Mouse (Mus musculus) stomach, postnatal 0 days (tissue): ENCODE results near the gene Brms1. TPM values are rescaled to one million over a fixed set of nuclear protein-coding genes. Genes with fewer than 3 reads are reported as not detected.
A peak's percentile ranks its signal among the peaks of the same experiment; 100 is the strongest.

ENCODE experiments used
- ATAC-seq: fragments of 200-750 bp; cut with Nextera tagmentation; 2 replicates; pipeline ENCODE4 v1.8.0; 2017; ENCODE audit not compliant: low FRiP score, low TSS enrichment
- DNase-seq: peaks from one replicate; pipeline ENCODE4 v3.0.0-alpha.2; 2016; ENCODE audit warnings: low spot score
- H3K27ac ChIP-seq: fragments of 300-500 bp; sonication (generic); replicated peaks from 2 replicates; pipeline ENCODE4 v1.5.1; 2014; ENCODE audit warnings: mild to moderate bottlenecking, control low read depth
- H3K27me3 ChIP-seq: fragments of 300-500 bp; sonication (generic); 2 replicates; pipeline ENCODE4 v1.6.1; 2014; ENCODE audit warnings: low read length; ENCODE audit not compliant: control insufficient read depth, insufficient read depth
- H3K36me3 ChIP-seq: fragments of 300-500 bp; sonication (generic); 2 replicates; pipeline ENCODE4 v1.6.1; 2014; ENCODE audit warnings: low read length, mixed read lengths; ENCODE audit not compliant: control insufficient read depth, insufficient read depth
- H3K4me1 ChIP-seq: fragments of 300-500 bp; sonication (generic); replicated peaks from 2 replicates; pipeline ENCODE4 v1.6.1; 2014; ENCODE audit warnings: antibody characterized with exemption; ENCODE audit not compliant: control insufficient read depth, insufficient read depth
- H3K4me2 ChIP-seq: fragments of 300-500 bp; sonication (generic); replicated peaks from 2 replicates; pipeline ENCODE4 v1.6.1; 2014; ENCODE audit warnings: low read depth, mild to moderate bottlenecking, control low read depth, moderate library complexity
- H3K4me3 ChIP-seq: fragments of 300-500 bp; sonication (generic); 2 replicates; pipeline ENCODE4 v1.5.1; 2014; ENCODE audit warnings: low read depth, low read length, control low read depth
- H3K9ac ChIP-seq: fragments of 300-500 bp; sonication (generic); 2 replicates; pipeline ENCODE4 v1.6.1; 2014; ENCODE audit warnings: mild to moderate bottlenecking, low read length, control low read depth, mixed read lengths
- H3K9me3 ChIP-seq: fragments of 300-500 bp; sonication (generic); 2 replicates; pipeline ENCODE4 v1.6.1; 2016; ENCODE audit warnings: low read length; ENCODE audit not compliant: control insufficient read depth
- CTCF ChIP-seq: IDR thresholded peaks from 2 replicates; pipeline ENCODE4 v1.5.1; 2016; ENCODE audit warnings: antibody characterized with exemption, low read depth, mild to moderate bottlenecking, moderate library complexity
- EP300 ChIP-seq: optimal IDR thresholded peaks from 2 replicates; pipeline ENCODE3; 2016; ENCODE audit warnings: antibody characterized with exemption
- WGBS: fragments of 180-500 bp; shearing (Covaris S2); extraction: QIAGEN DNeasy Blood & Tissue Kit; methylation state at CpG from one replicate; pipeline ENCODE4 v1.1.7; 2014; 5-methylcytosine and 5-hydroxymethylcytosine counted together
- polyA plus RNA-seq: library from polyadenylated mRNA; unstranded; fragments of >200 nt; fragmentation: Nextera tagmentation; extraction: Ambion mirVana; gene quantifications from 2 replicates; pipeline ENCODE4 v1.2.1, GENCODE M21; 2015

Brms1 gene
- polyA plus RNA-seq, 1 experiment from 2014 or later: 42.3 TPM

- no peaks in the 10 kb centered on the region for H3K9me3 ChIP-seq
- 0 out of 2 replicates have a peak overlapping the region, but pooled peaks have one; percentile 58 for H3K27ac ChIP-seq
- ATAC-seq (peak; percentile 22; the same call in 1 of the 2 replicates), DNase-seq (no peak)
- peak overlapping the region; percentile 89 for H3K9ac ChIP-seq
- peak overlapping the region; percentile 73 for H3K4me3 ChIP-seq
- peak overlapping the region; percentile 96 for H3K4me2 ChIP-seq
- 12% methylated on average over 41 of the region's 41 CpGs for WGBS
- TF ChIP-seq EP300 (no peak), CTCF (no peak)
- no peaks in the 10 kb centered on the region for H3K27me3 ChIP-seq
- peaks cover 6% of the 10 kb centered on the region for H3K4me1 ChIP-seq
- no peaks in the 10 kb centered on the region for H3K36me3 ChIP-seq
These were observed 1.6 kb upstream of the Brms1 start for GRCm38 (mm10) chr19:5039301-5040114.

GRCm38 (mm10) chr19:5041588-5041987 lies 434 bp downstream of the Brms1 start:
- WGBS: under 1% methylated on average over 16 of the region's 16 CpGs
- TF ChIP-seq EP300: no peak
- TF ChIP-seq CTCF: no peak
- Histone ChIP-seq H3K4me1 (peaks cover 6% of the 10 kb centered on the region), H3K27ac (peak overlapping the region; percentile 91), H3K9me3 (no peaks in the 10 kb centered on the region), H3K9ac (peak overlapping the region; percentile 85), H3K4me2 (peak overlapping the region; percentile 96), H3K27me3 (no peaks in the 10 kb centered on the region), H3K4me3 (peak overlapping the region; percentile 79), H3K36me3 (no peaks in the 10 kb centered on the region; the same call in 1 of the 2 replicates)
- ATAC-seq (no peak), DNase-seq (no peak)

- TF ChIP-seq CTCF: no peak
- no peak for TF ChIP-seq EP300
- Histone ChIP-seq H3K4me3 (no peak overlapping the region), H3K27ac (no peak overlapping the region), H3K36me3 (peaks cover 6% of the 10 kb centered on the region), H3K27me3 (no peaks in the 10 kb centered on the region), H3K9me3 (no peaks in the 10 kb centered on the region), H3K4me2 (no peak overlapping the region), H3K9ac (no peak overlapping the region), H3K4me1 (peaks cover under 1% of the 10 kb centered on the region; the same call in 1 of the 2 replicates)
- no peak for ATAC-seq
- no peak for DNase-seq
- WGBS: 73% methylated on average over 4 of the region's 4 CpGs
These were observed 4.4 kb downstream of the Brms1 start for GRCm38 (mm10) chr19:5045531-5045930.

GRCm38 (mm10) chr19:5048138-5049056 lies 7.2 kb downstream of the Brms1 start:
- no peak overlapping the region for H3K27ac ChIP-seq
- no peaks in the 10 kb centered on the region for H3K9me3 ChIP-seq
- H3K27me3 ChIP-seq: no peaks in the 10 kb centered on the region
- H3K4me3 ChIP-seq: no peak overlapping the region
- H3K9ac ChIP-seq: no peak overlapping the region
- peaks cover 6% of the 10 kb centered on the region for H3K36me3 ChIP-seq
- H3K4me2 ChIP-seq: no peak overlapping the region
- WGBS: 76% methylated on average over 14 of the region's 14 CpGs
- no peaks in the 10 kb centered on the region; the same call in 1 of the 2 replicates for H3K4me1 ChIP-seq
- no peak for TF ChIP-seq EP300
- TF ChIP-seq CTCF: peak; percentile 23; the same call in 1 of the 2 replicates
- DNase-seq: no peak
- no peak for ATAC-seq

GRCm38 (mm10) chr19:5049325-5049724 lies 8.2 kb downstream of the Brms1 start:
- H3K4me3 ChIP-seq: no peak overlapping the region
- no peaks in the 10 kb centered on the region; the same call in 1 of the 2 replicates for H3K4me1 ChIP-seq

More at GRCm38 (mm10) chr19:5049325-5049724, 8.2 kb downstream of the Brms1 start:
- no peak for DNase-seq
- H3K27me3 ChIP-seq: no peaks in the 10 kb centered on the region
- no peaks in the 10 kb centered on the region for H3K9me3 ChIP-seq
- no peak overlapping the region; the same call in 1 of the 2 replicates for H3K27ac ChIP-seq
- no peak overlapping the region for H3K4me2 ChIP-seq
- 79% methylated on average over 6 of the region's 6 CpGs for WGBS
- TF ChIP-seq EP300 (no peak), CTCF (no peak)
- peaks cover 6% of the 10 kb centered on the region for H3K36me3 ChIP-seq
- ATAC-seq: no peak
- no peak overlapping the region for H3K9ac ChIP-seq
